Mouse (Mus musculus) CH12.LX (cell line): ENCODE data around the gene Rbm47.

ENCODE experiments used
- E2F4 ChIP-seq: IDR thresholded peaks from 2 replicates; pipeline ENCODE4 v1.6.1; 2011; ENCODE audit warnings: low read depth, low read length, improper control_type of control experiment; ENCODE audit not compliant: insufficient replicate concordance
- KAT2A ChIP-seq: IDR thresholded peaks from 2 replicates; pipeline ENCODE4 v1.6.1; 2012; ENCODE audit warnings: low read length, improper control_type of control experiment, inconsistent platforms; ENCODE audit not compliant: insufficient replicate concordance
- POLR2A ChIP-seq: IDR thresholded peaks from 2 replicates; pipeline ENCODE4 v1.6.1; 2011; ENCODE audit warnings: low read depth, mild to moderate bottlenecking, improper control_type of control experiment, low read length
- POLR2AphosphoS2 ChIP-seq: IDR thresholded peaks from 2 replicates; pipeline ENCODE4 v1.6.1; 2011; ENCODE audit warnings: low read depth, low read length, improper control_type of control experiment
- TBP ChIP-seq: conservative IDR thresholded peaks from 2 replicates; pipeline ENCODE4 v1.6.1; 2011; ENCODE audit warnings: low read depth, low read length, improper control_type of control experiment

GRCm38 (mm10) chr5:66166193-66166629 lies 6.7 kb downstream of the Rbm47 start:
- no peak for TF ChIP-seq POLR2A
- TF ChIP-seq KAT2A = no peak
- no peak for TF ChIP-seq TBP
- TF ChIP-seq POLR2AphosphoS2 = no peak
- no peak for TF ChIP-seq E2F4
